Comparison of ENCODE assay signal across 9 mouse cellular contexts in the genomic region with DNA sequence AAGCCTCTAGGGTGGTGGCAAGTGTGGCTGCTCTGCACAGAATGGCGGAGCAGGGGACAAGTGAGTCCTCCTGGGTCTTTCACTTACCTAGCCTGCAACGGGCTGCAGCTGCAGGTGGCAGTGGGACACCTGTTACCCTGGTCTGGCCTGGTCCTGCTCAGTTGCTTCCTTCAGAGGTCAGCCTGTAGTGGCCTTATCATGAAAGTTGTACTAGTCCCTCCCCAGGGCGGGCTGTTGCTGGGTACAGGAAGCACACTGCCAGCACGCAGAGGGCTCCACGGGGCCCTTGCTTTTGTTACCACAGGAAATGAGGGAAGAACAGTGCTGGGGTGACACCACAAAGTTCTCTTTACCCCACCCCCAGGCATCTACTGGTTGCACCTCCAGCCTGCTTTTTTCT. TPM values are rescaled to one million over a fixed set of nuclear protein-coding genes. Genes with fewer than 3 reads are reported as not detected.
DNase-seq lines count a peak whose midpoint lies in the region; ATAC-seq and TF ChIP-seq lines count a peak whose summit lies in the region.
"Had no signal": no experiment of that assay in that cellular context is flagged by ENCODE, and none has a peak within 500 bp of the region (broad histone marks: within the 10 kb centered on the region; RNA-seq: fewer than 3 reads in every experiment).

Gene Fermt3, minus strand, starts transcription at position 279 of the 400 bp plus-strand sequence.

- DNase-seq in hindbrain, embryonic 11.5 days (ENCODE audit: low spot score): no peak
- DNase-seq in adrenal gland, postnatal 36 days: peak; percentile 21 to 39
- DNase-seq in lung, postnatal 0 days (ENCODE audit: low spot score): peak; percentile 60
- DNase-seq in left cerebral cortex, adult 8-10 months (ENCODE audit: low spot score in 2 of 2): no peak

- ATAC-seq in hindbrain, embryonic 16.5 days: 0 out of 2 replicates have a peak, but pooled peaks have one; percentile 42
- ATAC-seq in hindbrain, embryonic 11.5 days (ENCODE audit: low FRiP score): no peak
- peak; percentile 53; the same call in 1 of the 2 replicates for ATAC-seq in heart, embryonic 15.5 days (replicated peaks; ENCODE audit: insufficient number of reproducible peaks, insufficient read depth, low FRiP score, low read depth)
- peak; percentile 70 for ATAC-seq in lung, postnatal 0 days
- peak; percentile 71 for ATAC-seq in stomach, embryonic 16.5 days (ENCODE audit: insufficient read depth, low FRiP score)
- no peak for ATAC-seq in frontal cortex, adult (ENCODE audit: low TSS enrichment)
- ATAC-seq: Patski had no signal

- no peak within 1 kb of the TSS for H3K4me2 ChIP-seq in hindbrain, embryonic 16.5 days (ENCODE audit: low read length)
- no peak within 1 kb of the TSS for H3K4me2 ChIP-seq in hindbrain, embryonic 11.5 days (replicated peaks; ENCODE audit: low read depth, low read length)
- peak within 1 kb of the TSS; percentile 23; the same call in 1 of the 2 replicates for H3K4me2 ChIP-seq in heart, embryonic 15.5 days
- peak within 1 kb of the TSS; percentile 19; the same call in 1 of the 2 replicates for H3K4me2 ChIP-seq in lung, postnatal 0 days (replicated peaks; ENCODE audit: low read depth, low read length)
- H3K4me2 ChIP-seq in stomach, embryonic 16.5 days (ENCODE audit: low read depth, low read length): peak within 1 kb of the TSS; percentile 6

- no peaks in the 10 kb centered on the region for H3K9me3 ChIP-seq in hindbrain, embryonic 16.5 days (ENCODE audit: control insufficient read depth, low read length)
- H3K9me3 ChIP-seq in hindbrain, embryonic 11.5 days (ENCODE audit: control insufficient read depth, low read length): no peaks in the 10 kb centered on the region
- H3K9me3 ChIP-seq in heart, embryonic 15.5 days (replicated peaks): no peaks in the 10 kb centered on the region
- no peaks in the 10 kb centered on the region for H3K9me3 ChIP-seq in lung, postnatal 0 days (ENCODE audit: low read length)
- no peaks in the 10 kb centered on the region for H3K9me3 ChIP-seq in stomach, embryonic 16.5 days (replicated peaks; ENCODE audit: control insufficient read depth, low read length)

- H3K4me3 ChIP-seq in hindbrain, embryonic 16.5 days (ENCODE audit: low read length): no peak within 1 kb of the TSS
- H3K4me3 ChIP-seq in hindbrain, embryonic 11.5 days (ENCODE audit: low read depth, low read length): no peak within 1 kb of the TSS
- peak within 1 kb of the TSS; percentile 20 for H3K4me3 ChIP-seq in heart, embryonic 15.5 days
- H3K4me3 ChIP-seq in lung, postnatal 0 days (ENCODE audit: low read depth, low read length): no peak within 1 kb of the TSS
- peak within 1 kb of the TSS; percentile 12 for H3K4me3 ChIP-seq in stomach, embryonic 16.5 days (replicated peaks; ENCODE audit: low read length)

- H3K9ac ChIP-seq in hindbrain, embryonic 16.5 days (ENCODE audit: low read depth, low read length): no peak within 1 kb of the TSS; the same call in 1 of the 2 replicates
- H3K9ac ChIP-seq in hindbrain, embryonic 11.5 days (ENCODE audit: low read depth, low read length): no peak within 1 kb of the TSS
- H3K9ac ChIP-seq in heart, embryonic 15.5 days: no peak within 1 kb of the TSS
- H3K9ac ChIP-seq in lung, postnatal 0 days (replicated peaks; ENCODE audit: low read depth): no peak within 1 kb of the TSS
- peak within 1 kb of the TSS; percentile 48; the same call in 1 of the 2 replicates for H3K9ac ChIP-seq in stomach, embryonic 16.5 days (ENCODE audit: low read length)

- no peak within 1 kb of the TSS for H3K27ac ChIP-seq in hindbrain, embryonic 16.5 days (ENCODE audit: low read depth, low read length)
- no peak within 1 kb of the TSS for H3K27ac ChIP-seq in hindbrain, embryonic 11.5 days (ENCODE audit: low read depth, low read length)
- H3K27ac ChIP-seq in heart, embryonic 15.5 days: peak within 1 kb of the TSS; percentile 60
- H3K27ac ChIP-seq in lung, postnatal 0 days (ENCODE audit: low read length): peak within 1 kb of the TSS; percentile 47
- peak within 1 kb of the TSS; percentile 64 for H3K27ac ChIP-seq in stomach, embryonic 16.5 days (ENCODE audit: low read length)

- TF ChIP-seq CTCF in lung, postnatal 0 days (IDR thresholded peaks at IDR 0.05): no peak

- H3K36me3 ChIP-seq in hindbrain, embryonic 16.5 days (ENCODE audit: control insufficient read depth, insufficient read depth, low read length): peaks cover 29% of the 10 kb centered on the region
- H3K36me3 ChIP-seq in hindbrain, embryonic 11.5 days (ENCODE audit: control insufficient read depth, insufficient read depth, low read length): peaks cover 16% of the 10 kb centered on the region; the same call in 1 of the 2 replicates
- peaks cover 45% of the 10 kb centered on the region for H3K36me3 ChIP-seq in heart, embryonic 15.5 days
- peaks cover 14% of the 10 kb centered on the region; the same call in 1 of the 2 replicates for H3K36me3 ChIP-seq in lung, postnatal 0 days (ENCODE audit: insufficient read depth, low read length)
- peaks cover 18% of the 10 kb centered on the region for H3K36me3 ChIP-seq in stomach, embryonic 16.5 days (ENCODE audit: control insufficient read depth, insufficient read depth, low read length)

- TF ChIP-seq EP300 in lung, postnatal 0 days (IDR thresholded peaks at IDR 0.05): no peak

- no peaks in the 10 kb centered on the region for H3K4me1 ChIP-seq in hindbrain, embryonic 16.5 days (ENCODE audit: control insufficient read depth, insufficient read depth, low read depth, low read length)
- no peaks in the 10 kb centered on the region for H3K4me1 ChIP-seq in hindbrain, embryonic 11.5 days (replicated peaks; ENCODE audit: control insufficient read depth, insufficient read depth, low read length)
- peaks cover 10% of the 10 kb centered on the region for H3K4me1 ChIP-seq in heart, embryonic 15.5 days (replicated peaks)
- H3K4me1 ChIP-seq in lung, postnatal 0 days (ENCODE audit: insufficient read depth, low read depth, low read length): no peaks in the 10 kb centered on the region
- no peaks in the 10 kb centered on the region for H3K4me1 ChIP-seq in stomach, embryonic 16.5 days (ENCODE audit: control insufficient read depth, insufficient read depth, low read length)

- 83% methylated on average over 5 of the region's 5 CpGs for WGBS in hindbrain, embryonic 16.5 days
- 87% methylated on average over 5 of the region's 5 CpGs for WGBS in hindbrain, embryonic 11.5 days
- WGBS in heart, embryonic 15.5 days: 58% methylated on average over 5 of the region's 5 CpGs
- WGBS in lung, postnatal 0 days: 57% methylated on average over 5 of the region's 5 CpGs
- WGBS in stomach, embryonic 16.5 days: 70% methylated on average over 5 of the region's 5 CpGs

- H3K27me3 ChIP-seq in hindbrain, embryonic 16.5 days (replicated peaks; ENCODE audit: control insufficient read depth, insufficient read depth, low read length): no peaks in the 10 kb centered on the region
- H3K27me3 ChIP-seq in hindbrain, embryonic 11.5 days (ENCODE audit: control insufficient read depth, insufficient read depth, low read length): no peaks in the 10 kb centered on the region
- H3K27me3 ChIP-seq in heart, embryonic 15.5 days: no peaks in the 10 kb centered on the region
- H3K27me3 ChIP-seq in lung, postnatal 0 days (replicated peaks; ENCODE audit: insufficient read depth, low read length): no peaks in the 10 kb centered on the region
- H3K27me3 ChIP-seq in stomach, embryonic 16.5 days (ENCODE audit: control insufficient read depth, insufficient read depth, low read length): no peaks in the 10 kb centered on the region
- H3K27me3 ChIP-seq: Patski had no signal

RNA-seq across cellular contexts. Expression of gene Fermt3, which starts in this region (rescaled TPM):
- polyA plus RNA-seq in hindbrain, embryonic 16.5 days (2015; fragmentation: Nextera tagmentation; extraction: Ambion mirVana): 4.0 and 5.7 TPM in 2 replicates
- polyA plus RNA-seq in hindbrain, embryonic 11.5 days (2014; fragmentation: Nextera tagmentation; extraction: Ambion mirVana): 7.3 and 7.6 TPM in 2 replicates
- total RNA-seq in adrenal gland, postnatal 36 days (2021): 1 to 10 TPM; 6.9 TPM
- 6.5 and 18.3 TPM in 2 replicates for polyA plus RNA-seq in heart, embryonic 15.5 days (2015; fragmentation: Nextera tagmentation; extraction: Ambion mirVana)
- 15.8 and 16.0 TPM in 2 replicates for polyA plus RNA-seq in lung, postnatal 0 days (2015; fragmentation: Nextera tagmentation; extraction: Ambion mirVana)
- polyA plus RNA-seq in stomach, embryonic 16.5 days (2015; fragmentation: Nextera tagmentation; extraction: Ambion mirVana): 17.3 and 18.4 TPM in 2 replicates
- total RNA-seq in left cerebral cortex, adult 8-10 months (2022): 10 to 100 TPM in 1 of 4 experiments, 1 to 10 TPM in 3; 4.1 to 11.5 (median 7.1) TPM

Comparison
In these comparisons a context has a peak if more than half of its experiments do, and no peak if none do; other contexts are left out.
1. ATAC-seq: peak in hindbrain, embryonic 16.5 days (single experiment), heart, embryonic 15.5 days (single experiment), lung, postnatal 0 days (single experiment) and stomach, embryonic 16.5 days (single experiment); none in hindbrain, embryonic 11.5 days (single experiment) and frontal cortex, adult (single experiment).
2. H3K27ac ChIP-seq: peak in heart, embryonic 15.5 days (single experiment), lung, postnatal 0 days (single experiment) and stomach, embryonic 16.5 days (single experiment); none in hindbrain, embryonic 16.5 days (single experiment) and hindbrain, embryonic 11.5 days (single experiment).
3. H3K4me2 ChIP-seq: peak in heart, embryonic 15.5 days (single experiment), lung, postnatal 0 days (single experiment) and stomach, embryonic 16.5 days (single experiment); none in hindbrain, embryonic 16.5 days (single experiment) and hindbrain, embryonic 11.5 days (single experiment).
4. H3K4me3 ChIP-seq: peak in heart, embryonic 15.5 days (single experiment) and stomach, embryonic 16.5 days (single experiment); none in hindbrain, embryonic 16.5 days (single experiment), hindbrain, embryonic 11.5 days (single experiment) and lung, postnatal 0 days (single experiment).
5. DNase-seq: peak in adrenal gland, postnatal 36 days (2 of 2) and lung, postnatal 0 days (single experiment); none in hindbrain, embryonic 11.5 days (single experiment) and left cerebral cortex, adult 8-10 months (0 of 2).